Mouse (Mus musculus): ENCODE data around the gene Hoxb6.

Hoxb6 gene

GRCm38 (mm10) chr11:96291681-96292564, at the start of gene Hoxb6:
Hoxb6 (plus strand) TSS chr11:96292476.
- peak; percentile 57 for DNase-seq (ENCODE audit: low spot score)

DNA sequence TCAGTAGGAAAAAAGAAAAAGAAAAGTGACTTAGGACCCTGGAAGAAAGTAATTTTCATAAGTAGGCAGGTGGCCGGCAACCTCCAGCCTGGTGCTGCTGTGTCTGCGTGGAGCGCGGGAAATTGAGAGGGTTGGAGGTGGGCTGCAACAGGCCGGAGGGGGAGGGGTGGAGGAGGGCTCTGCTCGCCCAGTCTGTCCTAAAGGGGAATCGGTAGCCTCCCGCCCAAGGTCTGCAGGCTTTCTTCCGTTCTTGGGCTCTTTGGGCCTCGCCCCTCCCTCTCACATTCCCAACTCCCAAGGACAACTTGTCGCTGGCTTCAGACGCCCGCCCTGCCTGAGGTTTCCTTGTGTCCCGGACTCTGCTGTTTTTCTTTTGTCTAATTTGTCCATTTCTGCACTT, 41.4 kb upstream of the Hoxb6 start:
- peak; percentile 63 for DNase-seq (ENCODE audit: low spot score)

DNA sequence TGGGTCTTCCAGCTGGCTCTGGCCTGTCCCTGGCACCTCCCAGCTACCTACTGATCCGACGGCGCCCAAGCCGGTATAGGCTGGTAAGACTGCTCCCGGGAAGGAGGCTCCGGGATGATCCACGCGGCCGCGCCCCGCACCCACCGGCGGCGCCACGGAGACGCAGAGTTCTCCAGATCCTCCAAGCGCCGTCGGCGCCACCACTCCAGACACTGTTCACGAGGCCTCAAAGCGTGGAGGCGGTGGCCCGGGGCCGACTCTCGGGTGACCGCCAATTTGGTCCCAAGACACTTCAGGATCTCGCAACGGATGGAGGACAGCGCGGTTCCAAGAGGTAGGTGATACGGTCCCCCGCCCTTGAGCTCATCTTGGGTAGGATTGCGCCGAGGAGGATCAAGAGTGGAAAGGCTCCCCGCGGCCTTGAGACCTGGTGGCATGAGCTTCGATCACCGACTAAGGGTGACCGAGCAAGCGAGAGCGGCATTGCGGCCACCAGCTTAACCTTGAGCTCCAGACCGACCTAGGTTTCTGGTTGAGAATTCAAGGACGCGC, 40.7 kb upstream of the Hoxb6 start:
- peak; percentile 36 for DNase-seq (ENCODE audit: low spot score)

- no peak for DNase-seq (ENCODE audit: low spot score)
These were observed 39.6 kb upstream of the Hoxb6 start for GRCm38 (mm10) chr11:96252541-96253120.

DNA sequence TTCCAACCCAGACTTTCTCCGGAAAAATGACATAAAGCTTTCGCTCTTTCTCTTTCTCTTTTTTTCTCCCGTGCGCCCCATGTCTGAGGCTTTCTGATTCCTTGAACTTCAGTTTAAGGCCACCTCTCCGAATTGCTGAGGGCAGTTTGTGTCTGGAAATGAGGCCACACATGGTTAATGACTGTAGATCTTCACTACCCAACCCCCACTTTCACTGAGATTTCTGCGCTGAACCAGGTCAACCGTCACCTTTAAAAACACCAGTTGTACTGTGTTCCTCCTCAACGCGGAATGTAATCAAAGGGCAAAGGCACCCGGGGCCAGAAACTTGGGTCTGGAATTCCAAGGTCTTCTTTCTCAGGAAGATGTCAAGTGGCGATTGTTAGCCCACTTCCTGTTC, 38.1 kb upstream of the Hoxb6 start:
- no peak for DNase-seq (ENCODE audit: low spot score)

- peak; percentile 43 for DNase-seq (ENCODE audit: low spot score)
These were observed 36.9 kb upstream of the Hoxb6 start for GRCm38 (mm10) chr11:96255111-96255995.

- no peak for DNase-seq (ENCODE audit: low spot score)
These were observed 36.3 kb upstream of the Hoxb6 start for GRCm38 (mm10) chr11:96255996-96256445.

GRCm38 (mm10) chr11:96257141-96257540, 35.1 kb upstream of the Hoxb6 start:
- DNase-seq (ENCODE audit: low spot score): no peak

GRCm38 (mm10) chr11:96259038-96259437, 33.2 kb upstream of the Hoxb6 start:
- no peak for DNase-seq (ENCODE audit: low spot score)

DNA sequence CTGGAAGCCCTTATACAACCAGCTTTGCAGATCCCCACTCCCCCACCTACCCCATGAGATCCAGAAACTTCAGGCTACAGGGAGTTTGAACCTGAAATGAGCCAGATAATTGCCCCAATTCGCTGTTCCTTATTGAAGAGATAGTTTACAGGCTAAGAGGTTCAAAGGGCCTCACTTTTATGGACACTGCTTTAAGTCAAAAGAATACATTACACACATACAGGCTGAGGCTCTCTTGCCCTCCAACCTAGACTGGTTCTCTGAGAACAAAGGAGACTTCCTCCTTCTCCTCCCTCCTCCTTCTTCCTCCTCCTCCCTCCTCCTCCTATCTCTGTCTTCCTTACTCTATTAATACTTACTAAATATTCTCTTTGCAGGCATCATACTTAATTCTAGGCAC, 32.8 kb upstream of the Hoxb6 start:
- DNase-seq (ENCODE audit: low spot score): no peak

DNA sequence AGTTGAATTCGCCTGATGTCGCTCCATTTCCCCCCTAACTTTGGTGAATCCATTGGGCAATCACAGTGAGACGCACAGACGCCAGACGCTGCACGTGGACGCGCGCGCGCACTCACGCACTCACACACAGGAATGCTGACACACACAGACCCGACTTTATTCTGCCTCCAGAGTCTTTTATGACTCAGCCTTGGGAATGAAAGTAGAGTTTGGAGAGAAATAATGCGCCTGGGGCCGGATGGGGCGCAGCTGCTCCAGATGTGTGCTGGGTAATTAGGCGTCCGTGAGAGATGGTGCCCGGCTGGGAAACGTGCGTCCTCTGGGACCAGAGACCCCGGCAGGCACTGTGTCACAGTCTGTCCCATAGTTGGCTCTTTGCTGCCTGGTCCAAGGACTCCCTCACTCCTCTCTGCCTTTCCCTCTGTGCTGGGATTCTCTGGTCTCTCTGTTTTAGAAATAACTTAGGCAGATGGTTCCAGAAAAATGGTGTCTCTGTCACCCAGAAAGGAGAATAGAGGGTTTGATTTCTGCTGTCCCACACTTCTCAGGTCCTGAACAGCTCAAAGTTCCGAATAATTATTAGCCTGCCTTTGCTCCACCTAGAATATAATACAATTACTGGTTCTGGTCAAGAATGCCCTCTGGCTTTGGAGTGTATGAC, 31.8 kb upstream of the Hoxb6 start:
- peak; percentile 76 for DNase-seq (ENCODE audit: low spot score)

DNA sequence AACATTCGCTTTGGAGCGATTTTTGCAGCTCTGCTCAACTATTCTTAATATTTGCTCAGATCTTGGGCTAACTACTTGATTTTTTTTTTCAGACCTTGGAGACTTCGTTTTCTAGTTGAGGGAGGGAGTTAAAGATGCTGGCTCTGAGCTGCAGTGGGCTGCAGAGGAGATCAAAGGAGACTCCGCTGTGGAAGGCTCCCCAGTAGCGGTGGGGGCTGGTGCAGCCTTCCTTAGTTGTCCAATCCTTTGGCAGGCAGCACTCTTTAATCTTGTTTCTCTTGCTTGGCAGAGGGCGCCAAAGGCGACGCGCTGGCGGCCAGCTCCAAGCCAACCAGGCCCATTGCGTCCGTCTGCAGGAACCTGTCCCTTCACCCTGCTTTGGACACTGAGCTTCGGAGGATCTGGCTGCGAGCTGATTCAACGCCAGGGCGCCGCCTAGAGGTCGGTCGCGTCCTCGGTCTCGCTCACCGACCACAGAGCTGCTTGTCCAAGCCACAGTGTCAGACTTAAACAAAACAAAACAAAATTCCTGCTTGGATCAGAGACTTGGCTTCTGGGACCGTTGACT, 30.9 kb upstream of the Hoxb6 start:
- DNase-seq (ENCODE audit: low spot score): peak; percentile 96

GRCm38 (mm10) chr11:96262262-96262830, 29.9 kb upstream of the Hoxb6 start:
- DNase-seq (ENCODE audit: low spot score): no peak

GRCm38 (mm10) chr11:96263636-96264389, 28.5 kb upstream of the Hoxb6 start:
- peak; percentile 26 for DNase-seq (ENCODE audit: low spot score)

GRCm38 (mm10) chr11:96264390-96265020, 27.8 kb upstream of the Hoxb6 start:
- DNase-seq (ENCODE audit: low spot score): peak; percentile 47

DNA sequence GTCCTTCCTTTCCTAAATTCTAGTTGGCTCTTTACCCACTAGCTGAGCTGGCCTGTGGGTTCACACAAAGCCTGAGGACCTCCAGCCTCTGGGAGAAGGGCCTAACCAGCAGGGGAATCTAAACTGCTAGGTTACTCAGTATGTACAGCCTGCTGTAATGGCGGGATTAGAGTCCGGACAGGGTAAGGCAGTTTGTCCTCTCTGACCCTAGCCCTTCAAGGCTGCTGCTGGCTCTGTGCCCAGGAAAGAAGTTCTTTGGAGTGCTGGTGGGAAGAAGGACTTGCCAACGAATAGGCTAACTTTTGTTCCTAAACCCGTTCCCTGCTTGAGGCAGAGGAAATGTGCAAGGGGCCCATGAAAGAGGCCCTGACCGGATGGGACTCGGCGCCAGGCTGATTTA, 26.3 kb upstream of the Hoxb6 start:
- no peak for DNase-seq (ENCODE audit: low spot score)

GRCm38 (mm10) chr11:96267021-96267920, 25.0 kb upstream of the Hoxb6 start:
- DNase-seq (ENCODE audit: low spot score): no peak

- no peak for DNase-seq (ENCODE audit: low spot score)
These were observed 24.1 kb upstream of the Hoxb6 start for GRCm38 (mm10) chr11:96268031-96268745.

Data from embryo, embryonic 10 days (tissue).